Mouse (Mus musculus): ENCODE results near the gene Foxn1. TPM values are rescaled to one million over a fixed set of nuclear protein-coding genes. Genes with fewer than 3 reads are reported as not detected.

The Foxn1 gene
- polyA plus RNA-seq, 1 experiment from 2014 or later = 0.14 TPM

DNA sequence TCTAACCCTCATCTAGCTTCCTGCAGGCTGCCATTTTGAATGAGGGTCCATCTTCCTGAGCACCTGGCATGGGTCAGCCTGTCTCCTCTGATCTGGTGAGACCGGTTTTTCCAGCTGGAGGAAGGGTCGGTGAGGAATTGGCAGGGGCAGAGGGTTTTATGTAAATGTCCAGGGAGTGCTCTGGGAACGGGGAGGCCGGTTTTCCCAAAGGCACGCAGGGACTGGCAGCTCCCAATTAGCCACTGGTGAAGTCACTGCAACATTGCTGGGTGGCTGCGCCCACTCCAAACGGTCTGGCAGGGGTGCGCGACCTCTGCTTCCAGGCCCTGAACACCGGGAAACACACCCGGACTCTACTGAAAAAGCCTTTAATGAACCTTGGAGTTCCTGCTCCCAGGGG is 10.6 kb upstream of the Foxn1 start:
- no peaks in the 10 kb centered on the region for H3K36me3 ChIP-seq (replicated peaks; ENCODE audit: control insufficient read depth, insufficient read depth, low read depth, low read length)
- no peak for ATAC-seq (replicated peaks; ENCODE audit: insufficient number of reproducible peaks, low FRiP score, low TSS enrichment, low read depth)
- H3K27me3 ChIP-seq (ENCODE audit: control insufficient read depth, insufficient read depth, low read length) = no peaks in the 10 kb centered on the region
- WGBS = 35% methylated on average over 11 of the region's 11 CpGs
- peaks cover 2% of the 10 kb centered on the region; the same call in 1 of the 2 replicates for H3K4me1 ChIP-seq (ENCODE audit: control insufficient read depth, insufficient read depth, low read length)
- no peaks in the 10 kb centered on the region for H3K9me3 ChIP-seq (replicated peaks; ENCODE audit: control insufficient read depth, low read length)
- H3K9ac ChIP-seq (replicated peaks; ENCODE audit: low read length) = no peak overlapping the region; the same call in 1 of the 2 replicates
- DNase-seq (ENCODE audit: low spot score) = peak; percentile 17
- H3K4me2 ChIP-seq (ENCODE audit: low read depth, low read length) = peak overlapping the region; percentile 46
- H3K27ac ChIP-seq (replicated peaks; ENCODE audit: low read depth, low read length) = no peak overlapping the region
- no peak overlapping the region for H3K4me3 ChIP-seq (ENCODE audit: low read depth, low read length)

DNA sequence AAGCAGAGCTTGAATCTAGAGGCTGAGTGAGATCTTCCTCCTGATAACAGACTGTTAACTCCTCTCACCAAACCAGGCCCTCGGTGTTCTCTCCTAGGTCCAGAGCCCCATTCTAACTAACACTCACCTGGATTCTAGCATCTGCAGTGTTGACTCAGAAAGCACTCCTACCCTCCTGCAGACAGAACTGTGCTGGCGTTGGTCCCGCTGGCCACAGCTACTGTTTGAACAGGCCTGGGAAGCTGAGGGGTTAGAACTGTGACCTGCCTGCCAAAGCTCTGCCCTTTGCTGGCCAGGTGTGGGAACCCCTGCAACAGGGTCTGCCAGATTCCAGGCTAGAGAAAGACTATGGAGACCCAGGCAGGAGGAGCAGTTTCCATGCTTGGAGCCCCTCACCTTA is 6.4 kb upstream of the Foxn1 start:
- Histone ChIP-seq H3K36me3 (replicated peaks; ENCODE audit: control insufficient read depth, insufficient read depth, low read depth, low read length) (no peaks in the 10 kb centered on the region), H3K4me1 (ENCODE audit: control insufficient read depth, insufficient read depth, low read length) (peaks cover 2% of the 10 kb centered on the region; the same call in 1 of the 2 replicates), H3K27me3 (ENCODE audit: control insufficient read depth, insufficient read depth, low read length) (no peaks in the 10 kb centered on the region), H3K9ac (replicated peaks; ENCODE audit: low read length) (no peak overlapping the region), H3K9me3 (replicated peaks; ENCODE audit: control insufficient read depth, low read length) (no peaks in the 10 kb centered on the region), H3K27ac (replicated peaks; ENCODE audit: low read depth, low read length) (no peak overlapping the region), H3K4me2 (ENCODE audit: low read depth, low read length) (no peak overlapping the region), H3K4me3 (ENCODE audit: low read depth, low read length) (no peak overlapping the region)
- ATAC-seq (replicated peaks; ENCODE audit: insufficient number of reproducible peaks, low FRiP score, low TSS enrichment, low read depth) = no peak
- no peak for DNase-seq (ENCODE audit: low spot score)
- WGBS = 82% methylated on average over 3 of the region's 3 CpGs

- no peak overlapping the region for H3K27ac ChIP-seq (replicated peaks; ENCODE audit: low read depth, low read length)
- DNase-seq (ENCODE audit: low spot score) (no peak), ATAC-seq (replicated peaks; ENCODE audit: insufficient number of reproducible peaks, low FRiP score, low TSS enrichment, low read depth) (no peak)
- H3K36me3 ChIP-seq (replicated peaks; ENCODE audit: control insufficient read depth, insufficient read depth, low read depth, low read length) = no peaks in the 10 kb centered on the region
- H3K4me1 ChIP-seq (ENCODE audit: control insufficient read depth, insufficient read depth, low read length) = no peaks in the 10 kb centered on the region
- no peaks in the 10 kb centered on the region for H3K27me3 ChIP-seq (ENCODE audit: control insufficient read depth, insufficient read depth, low read length)
- H3K9ac ChIP-seq (replicated peaks; ENCODE audit: low read length) = no peak overlapping the region
- no peak overlapping the region for H3K4me3 ChIP-seq (ENCODE audit: low read depth, low read length)
- H3K9me3 ChIP-seq (replicated peaks; ENCODE audit: control insufficient read depth, low read length) = no peaks in the 10 kb centered on the region
- 81% methylated on average over 10 of the region's 10 CpGs for WGBS
- H3K4me2 ChIP-seq (ENCODE audit: low read depth, low read length) = no peak overlapping the region
Measured at GRCm38 (mm10) chr11:78385776-78386175, 582 bp downstream of the Foxn1 start.

GRCm38 (mm10) chr11:78382701-78383100 is 3.7 kb downstream of the Foxn1 start:
- H3K27me3 ChIP-seq (ENCODE audit: control insufficient read depth, insufficient read depth, low read length) = no peaks in the 10 kb centered on the region
- no peak overlapping the region for H3K4me3 ChIP-seq (ENCODE audit: low read depth, low read length)
- H3K4me1 ChIP-seq (ENCODE audit: control insufficient read depth, insufficient read depth, low read length) = no peaks in the 10 kb centered on the region
- DNase-seq (ENCODE audit: low spot score) (peak; percentile 34), ATAC-seq (replicated peaks; ENCODE audit: insufficient number of reproducible peaks, low FRiP score, low TSS enrichment, low read depth) (no peak)
- H3K9me3 ChIP-seq (replicated peaks; ENCODE audit: control insufficient read depth, low read length) = no peaks in the 10 kb centered on the region
- H3K27ac ChIP-seq (replicated peaks; ENCODE audit: low read depth, low read length) = no peak overlapping the region
- no peak overlapping the region for H3K9ac ChIP-seq (replicated peaks; ENCODE audit: low read length)
- 28% methylated on average over 5 of the region's 5 CpGs for WGBS
- H3K36me3 ChIP-seq (replicated peaks; ENCODE audit: control insufficient read depth, insufficient read depth, low read depth, low read length) = no peaks in the 10 kb centered on the region
- H3K4me2 ChIP-seq (ENCODE audit: low read depth, low read length) = no peak overlapping the region

GRCm38 (mm10) chr11:78382286-78382685 is 4.1 kb downstream of the Foxn1 start:
- Histone ChIP-seq H3K4me1 (ENCODE audit: control insufficient read depth, insufficient read depth, low read length) (no peaks in the 10 kb centered on the region), H3K9ac (replicated peaks; ENCODE audit: low read length) (no peak overlapping the region), H3K27me3 (ENCODE audit: control insufficient read depth, insufficient read depth, low read length) (no peaks in the 10 kb centered on the region), H3K27ac (replicated peaks; ENCODE audit: low read depth, low read length) (no peak overlapping the region), H3K4me3 (ENCODE audit: low read depth, low read length) (no peak overlapping the region), H3K36me3 (replicated peaks; ENCODE audit: control insufficient read depth, insufficient read depth, low read depth, low read length) (no peaks in the 10 kb centered on the region), H3K4me2 (ENCODE audit: low read depth, low read length) (no peak overlapping the region), H3K9me3 (replicated peaks; ENCODE audit: control insufficient read depth, low read length) (no peaks in the 10 kb centered on the region)
- 81% methylated on average over 7 of the region's 7 CpGs for WGBS
- ATAC-seq (replicated peaks; ENCODE audit: insufficient number of reproducible peaks, low FRiP score, low TSS enrichment, low read depth) = no peak
- no peak for DNase-seq (ENCODE audit: low spot score)

GRCm38 (mm10) chr11:78380996-78381395 is 5.4 kb downstream of the Foxn1 start:
- Histone ChIP-seq H3K27me3 (ENCODE audit: control insufficient read depth, insufficient read depth, low read length) (no peaks in the 10 kb centered on the region), H3K4me2 (ENCODE audit: low read depth, low read length) (no peak overlapping the region), H3K27ac (replicated peaks; ENCODE audit: low read depth, low read length) (no peak overlapping the region), H3K36me3 (replicated peaks; ENCODE audit: control insufficient read depth, insufficient read depth, low read depth, low read length) (no peaks in the 10 kb centered on the region), H3K4me3 (ENCODE audit: low read depth, low read length) (no peak overlapping the region), H3K4me1 (ENCODE audit: control insufficient read depth, insufficient read depth, low read length) (no peaks in the 10 kb centered on the region), H3K9me3 (replicated peaks; ENCODE audit: control insufficient read depth, low read length) (no peaks in the 10 kb centered on the region), H3K9ac (replicated peaks; ENCODE audit: low read length) (no peak overlapping the region)
- ATAC-seq (replicated peaks; ENCODE audit: insufficient number of reproducible peaks, low FRiP score, low TSS enrichment, low read depth) = no peak
- 90% methylated on average over 3 of the region's 3 CpGs for WGBS
- DNase-seq (ENCODE audit: low spot score) = no peak

- no peak for DNase-seq (ENCODE audit: low spot score)
- Histone ChIP-seq H3K36me3 (replicated peaks; ENCODE audit: control insufficient read depth, insufficient read depth, low read depth, low read length) (no peaks in the 10 kb centered on the region), H3K4me3 (ENCODE audit: low read depth, low read length) (no peak overlapping the region), H3K27ac (replicated peaks; ENCODE audit: low read depth, low read length) (no peak overlapping the region), H3K9ac (replicated peaks; ENCODE audit: low read length) (no peak overlapping the region), H3K9me3 (replicated peaks; ENCODE audit: control insufficient read depth, low read length) (no peaks in the 10 kb centered on the region), H3K27me3 (ENCODE audit: control insufficient read depth, insufficient read depth, low read length) (no peaks in the 10 kb centered on the region), H3K4me2 (ENCODE audit: low read depth, low read length) (no peak overlapping the region), H3K4me1 (ENCODE audit: control insufficient read depth, insufficient read depth, low read length) (no peaks in the 10 kb centered on the region)
- 78% methylated on average over 4 of the region's 4 CpGs for WGBS
- no peak for ATAC-seq (replicated peaks; ENCODE audit: insufficient number of reproducible peaks, low FRiP score, low TSS enrichment, low read depth)
Measured at GRCm38 (mm10) chr11:78380351-78380750, 6.0 kb downstream of the Foxn1 start.

DNA sequence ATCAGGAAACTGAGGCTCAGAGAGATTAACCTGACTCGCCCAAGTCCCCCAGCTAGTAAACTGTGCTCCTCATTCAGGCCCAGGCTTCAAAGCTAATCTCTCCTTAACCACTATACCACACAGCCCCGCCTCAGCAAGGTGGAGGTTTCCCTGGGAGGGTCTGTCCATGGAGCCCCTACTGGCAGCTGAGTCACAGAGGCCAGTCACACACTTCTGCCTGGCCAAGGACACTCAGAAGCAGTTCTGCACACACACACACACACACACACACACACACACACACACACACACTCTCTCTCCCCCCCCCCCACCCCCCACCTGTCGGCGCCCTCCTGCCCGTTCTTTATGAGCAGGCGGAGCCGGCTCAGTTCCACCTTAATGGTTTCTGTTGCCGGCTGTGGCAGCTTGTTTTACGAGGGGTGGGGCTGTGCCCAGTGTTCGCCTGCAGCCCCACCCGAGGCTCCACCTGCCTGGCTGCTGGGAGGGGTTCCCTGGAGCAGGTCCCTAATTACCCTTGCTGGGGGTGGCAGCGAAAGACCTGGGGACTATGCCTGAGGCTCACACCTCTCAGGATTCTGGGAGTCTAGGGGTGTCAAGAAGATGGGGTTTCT is 8.7 kb downstream of the Foxn1 start:
- no peak overlapping the region for H3K4me3 ChIP-seq (ENCODE audit: low read depth, low read length)
- no peak overlapping the region for H3K9ac ChIP-seq (replicated peaks; ENCODE audit: low read length)
- H3K4me2 ChIP-seq (ENCODE audit: low read depth, low read length) = no peak overlapping the region
- 0 out of 2 replicates have a peak, but pooled peaks cover 3% of the 10 kb centered on the region for H3K4me1 ChIP-seq (ENCODE audit: control insufficient read depth, insufficient read depth, low read length)
- DNase-seq (ENCODE audit: low spot score) (no peak), ATAC-seq (replicated peaks; ENCODE audit: insufficient number of reproducible peaks, low FRiP score, low TSS enrichment, low read depth) (no peak)
- 43% methylated on average over 10 of the region's 12 CpGs for WGBS
- no peaks in the 10 kb centered on the region for H3K9me3 ChIP-seq (replicated peaks; ENCODE audit: control insufficient read depth, low read length)
- H3K27me3 ChIP-seq (ENCODE audit: control insufficient read depth, insufficient read depth, low read length) = no peaks in the 10 kb centered on the region
- no peaks in the 10 kb centered on the region for H3K36me3 ChIP-seq (replicated peaks; ENCODE audit: control insufficient read depth, insufficient read depth, low read depth, low read length)
- no peak overlapping the region for H3K27ac ChIP-seq (replicated peaks; ENCODE audit: low read depth, low read length)
